Mouse (Mus musculus) ES-E14 (cell line): Measurements from ENCODE around the gene Zfp64.

ENCODE experiments used
- CHD2 ChIP-seq: IDR thresholded peaks from 2 replicates; pipeline ENCODE4 v1.6.1; 2014; ENCODE audit warnings: mild to moderate bottlenecking, low read depth, low read length, inconsistent platforms
- HCFC1 ChIP-seq: IDR thresholded peaks from 2 replicates; pipeline ENCODE4 v1.6.1; 2012; ENCODE audit warnings: low read length, inconsistent platforms, borderline replicate concordance; ENCODE audit not compliant: insufficient read depth
- MAFK ChIP-seq: IDR thresholded peaks from 2 replicates; pipeline ENCODE4 v1.6.1; 2014; ENCODE audit warnings: mild to moderate bottlenecking, low read depth, low read length, inconsistent platforms; ENCODE audit not compliant: insufficient read depth
- ZC3H11A ChIP-seq: IDR thresholded peaks from 2 replicates; pipeline ENCODE4 v1.6.1; 2012; ENCODE audit warnings: low read depth, mild to moderate bottlenecking, inconsistent platforms, low read length, borderline replicate concordance

DNA sequence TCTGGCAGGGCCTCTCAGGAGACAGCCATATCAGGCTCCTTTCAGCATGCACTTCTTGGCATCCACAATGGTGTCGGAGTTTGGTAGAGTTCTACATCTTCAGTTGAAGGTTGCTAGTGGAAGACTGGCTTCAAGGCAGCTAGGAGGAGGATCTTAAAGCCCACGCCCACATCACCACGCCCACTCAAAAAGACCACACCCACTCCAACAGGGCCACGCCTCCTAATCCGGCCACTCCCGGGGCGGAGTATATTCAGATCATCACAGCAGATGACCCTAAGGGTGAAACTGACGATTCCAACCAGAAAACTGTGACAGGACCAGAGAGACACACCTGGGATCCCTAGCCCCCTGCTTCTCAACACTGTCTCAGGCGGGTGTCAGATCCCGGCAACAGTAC, 89.0 kb downstream of the Zfp64 start:
- TF ChIP-seq HCFC1: no peak
- no peak for TF ChIP-seq MAFK
- TF ChIP-seq ZC3H11A: no peak
- no peak for TF ChIP-seq CHD2
